Mouse (Mus musculus): ENCODE data around the gene Clgn.

DNA sequence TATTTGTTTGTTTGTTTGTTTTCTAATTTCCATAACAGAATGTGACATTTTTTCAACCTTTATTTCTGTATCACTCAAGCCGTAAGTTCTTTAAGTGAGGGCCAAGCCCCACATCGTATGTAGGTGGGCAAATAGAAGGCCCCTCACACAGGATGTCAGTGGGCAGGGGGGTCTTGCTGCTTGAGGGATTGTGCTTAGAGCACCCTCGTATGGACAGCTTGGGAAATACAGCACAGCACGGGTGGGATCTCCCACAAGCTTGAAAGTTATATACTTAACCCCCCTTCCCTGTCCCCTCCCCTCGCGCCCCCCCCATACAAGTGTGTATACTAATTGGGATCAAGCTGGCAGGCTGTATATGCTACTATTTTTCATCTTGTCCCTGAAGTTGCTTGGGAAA, 17.2 kb downstream of the Clgn start:
- no peak for TF ChIP-seq CTCF (IDR thresholded peaks at IDR 0.05; ENCODE audit: control insufficient read depth, insufficient read depth, low read length)
- no peak for TF ChIP-seq POLR2A (IDR thresholded peaks at IDR 0.05; ENCODE audit: borderline replicate concordance, control insufficient read depth, low read depth, low read length)

Measured in bone marrow, adult 2 months (tissue).